Mouse (Mus musculus): ENCODE measurements around the gene Tle6. TPM values are rescaled to one million over a fixed set of nuclear protein-coding genes. Genes with fewer than 3 reads are reported as not detected.
"Not testable (repeated sequence)": the region's sequence is repeated elsewhere in the genome, so short reads cannot be mapped to it uniquely, and the experiment has no call there.

Tle6 gene
- 23.9 and 30.5 TPM in 2 replicates for polyA plus RNA-seq (2015; fragmentation: Nextera tagmentation; extraction: Ambion mirVana)

DNA sequence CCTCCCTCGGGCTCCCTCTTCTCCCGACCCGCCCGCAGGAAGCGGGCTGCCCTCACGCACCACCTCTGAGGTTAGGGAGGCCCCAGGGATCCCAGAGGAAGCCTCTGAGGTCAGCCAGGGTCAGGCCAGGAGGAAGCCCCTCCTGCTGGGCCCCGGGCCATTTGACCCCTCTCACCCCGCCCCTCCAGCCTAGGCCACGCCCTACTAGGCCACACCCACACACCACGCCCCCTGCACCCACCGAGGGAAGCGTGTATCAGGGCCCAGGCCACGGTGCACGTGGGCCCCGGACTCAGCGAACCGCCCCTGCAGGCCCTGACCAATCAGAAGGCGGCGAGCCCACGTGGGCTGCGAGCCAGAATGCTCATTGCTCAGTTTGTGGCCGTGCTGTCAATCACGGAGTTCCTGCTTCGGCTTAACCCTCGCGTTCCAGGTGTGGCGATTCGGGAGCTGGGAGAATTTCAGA, at the start of gene Tle6:
Gene Tle6, minus strand, starts transcription at position 336 of the 466 bp plus-strand sequence.
- Histone ChIP-seq H3K4me1 (replicated peaks) (peaks cover 58% of the 10 kb centered on the region), H3K36me3 (no peaks in the 10 kb centered on the region), H3K27me3 (no peaks in the 10 kb centered on the region), H3K4me2 (peak within 1 kb of the TSS; percentile 74), H3K9ac (peak within 1 kb of the TSS; percentile 33; the same call in 1 of the 2 replicates), H3K9me3 (replicated peaks) (no peaks in the 10 kb centered on the region), H3K27ac (peak within 1 kb of the TSS; percentile 76), H3K4me3 (peak within 1 kb of the TSS; percentile 45)
- under 1% methylated on average over 28 of the region's 28 CpGs for WGBS
- peak; percentile 85 for ATAC-seq (replicated peaks; ENCODE audit: insufficient number of reproducible peaks, insufficient read depth, low FRiP score, low read depth)

DNA sequence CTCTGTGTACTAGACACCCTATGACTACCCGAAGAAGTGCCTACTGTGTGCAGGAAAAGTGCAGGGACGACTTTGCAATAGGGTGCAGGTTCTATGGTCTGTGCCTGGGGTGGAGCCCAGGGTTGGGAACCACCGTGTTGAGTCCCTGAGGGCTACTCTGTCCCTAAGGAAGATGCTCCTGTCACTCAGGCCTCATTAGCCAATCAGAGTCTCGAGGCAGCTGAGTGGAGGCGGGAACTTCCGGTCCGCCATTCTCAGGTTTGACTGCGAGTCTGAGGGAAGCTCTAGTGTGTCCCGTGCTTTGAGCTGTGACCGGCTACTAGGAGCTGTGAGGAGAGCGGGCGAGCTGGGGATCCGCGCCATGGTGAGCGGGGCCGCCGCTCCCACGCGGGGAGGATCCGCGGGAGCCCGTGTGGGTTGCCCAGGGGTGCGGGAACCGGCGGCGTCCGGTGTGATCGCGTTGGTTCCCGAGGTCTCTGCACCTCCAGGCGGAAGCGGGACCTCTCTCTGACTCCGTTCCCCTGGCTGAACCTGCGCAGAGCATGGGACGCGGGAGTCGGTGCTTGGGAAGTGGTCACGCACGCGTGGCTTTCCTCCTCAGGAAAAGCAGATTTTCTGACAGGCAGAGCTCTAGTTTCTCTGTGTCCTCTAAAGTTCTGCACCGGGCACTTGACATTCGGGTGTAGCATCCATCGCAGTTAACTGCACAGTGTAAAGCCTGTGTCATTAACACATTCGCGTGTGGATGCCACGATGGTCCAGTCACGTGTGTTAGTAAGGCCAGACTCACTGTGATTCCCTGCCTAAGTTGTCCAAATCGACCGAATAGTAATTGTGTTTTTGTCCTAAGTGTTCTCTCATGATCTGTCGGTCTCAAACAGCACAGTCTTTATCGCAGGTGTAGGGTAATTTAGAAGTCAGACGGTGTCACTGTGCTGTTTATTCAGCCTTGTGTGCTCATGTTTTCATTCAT, 48.2 kb upstream of the Tle6 start, which contains the start of gene Gm10778:
Gene Gm10778, plus strand, starts transcription at position 257 of the 973 bp plus-strand sequence.
- H3K27me3 ChIP-seq; H3K36me3 ChIP-seq; H3K4me1 ChIP-seq (replicated peaks); H3K9me3 ChIP-seq (replicated peaks): not testable (repeated sequence)
- ATAC-seq (replicated peaks; ENCODE audit: insufficient number of reproducible peaks, insufficient read depth, low FRiP score, low read depth): peak; percentile 89
- Histone ChIP-seq H3K9ac (peak within 1 kb of the TSS; percentile 71), H3K27ac (peak within 1 kb of the TSS; percentile 86), H3K4me2 (peak within 1 kb of the TSS; percentile 70), H3K4me3 (peak within 1 kb of the TSS; percentile 61)
- 2% methylated on average over 34 of the region's 52 CpGs for WGBS

DNA sequence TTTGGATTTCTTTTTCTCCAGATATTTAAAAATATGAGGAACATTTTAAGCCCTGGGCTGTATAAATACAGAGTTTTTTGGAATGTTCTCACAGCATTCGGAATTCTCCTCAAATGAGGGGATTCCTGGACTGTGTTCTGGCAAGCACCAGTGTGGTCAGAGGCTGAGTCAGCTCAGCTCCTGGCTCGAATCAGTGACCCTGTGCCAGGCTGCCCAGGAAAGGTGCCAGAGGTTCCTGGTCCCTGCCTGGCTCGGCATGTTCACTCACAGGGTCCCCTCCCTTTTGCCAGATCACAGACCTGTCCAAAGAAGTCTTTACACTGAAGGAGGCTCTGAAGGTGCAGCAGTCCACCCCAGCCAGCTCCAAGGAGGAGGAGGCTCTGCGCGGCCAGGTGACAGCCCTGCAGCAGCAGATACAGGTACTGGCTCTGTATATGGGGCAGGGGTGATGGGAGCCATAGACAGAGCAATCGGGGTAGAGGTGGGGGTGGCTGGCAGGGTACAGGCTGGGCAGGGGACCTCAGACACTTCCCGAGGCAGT, 45.2 kb upstream of the Tle6 start:
- Histone ChIP-seq H3K36me3 (no peaks in the 10 kb centered on the region), H3K9me3 (replicated peaks) (no peaks in the 10 kb centered on the region), H3K9ac (no peak overlapping the region), H3K27ac (no peak overlapping the region), H3K27me3 (no peaks in the 10 kb centered on the region), H3K4me2 (no peak overlapping the region), H3K4me3 (no peak overlapping the region), H3K4me1 (replicated peaks) (peaks cover 31% of the 10 kb centered on the region)
- no peak for ATAC-seq (replicated peaks; ENCODE audit: insufficient number of reproducible peaks, insufficient read depth, low FRiP score, low read depth)
- 74% methylated on average over 7 of the region's 7 CpGs for WGBS

DNA sequence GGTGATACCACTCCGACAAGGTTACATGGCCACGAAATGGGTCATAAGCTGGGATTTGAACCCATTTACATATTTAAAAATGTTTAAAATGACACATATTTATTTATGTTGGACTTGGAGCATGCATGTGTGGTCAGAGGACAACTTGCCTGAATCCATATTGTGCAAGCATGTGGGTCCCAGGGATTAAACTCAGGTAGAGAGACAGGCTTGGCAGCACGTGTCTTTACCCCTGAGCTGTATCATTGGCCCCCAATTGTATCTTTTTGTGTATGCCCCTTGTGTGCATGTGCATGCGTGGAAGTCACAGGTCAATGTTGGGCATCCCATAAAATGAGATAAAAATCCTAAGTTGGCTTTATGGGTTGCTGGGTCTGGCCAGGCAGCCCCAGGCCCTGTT, 44.5 kb upstream of the Tle6 start:
- H3K4me2 ChIP-seq: no peak overlapping the region
- H3K36me3 ChIP-seq: no peaks in the 10 kb centered on the region
- no peak for ATAC-seq (replicated peaks; ENCODE audit: insufficient number of reproducible peaks, insufficient read depth, low FRiP score, low read depth)
- no peaks in the 10 kb centered on the region for H3K27me3 ChIP-seq
- H3K4me1 ChIP-seq (replicated peaks): peaks cover 34% of the 10 kb centered on the region
- no peak overlapping the region for H3K27ac ChIP-seq
- H3K4me3 ChIP-seq: no peak overlapping the region
- H3K9ac ChIP-seq: no peak overlapping the region
- 87% methylated on average over 4 of the region's 4 CpGs for WGBS
- H3K9me3 ChIP-seq (replicated peaks): no peaks in the 10 kb centered on the region

DNA sequence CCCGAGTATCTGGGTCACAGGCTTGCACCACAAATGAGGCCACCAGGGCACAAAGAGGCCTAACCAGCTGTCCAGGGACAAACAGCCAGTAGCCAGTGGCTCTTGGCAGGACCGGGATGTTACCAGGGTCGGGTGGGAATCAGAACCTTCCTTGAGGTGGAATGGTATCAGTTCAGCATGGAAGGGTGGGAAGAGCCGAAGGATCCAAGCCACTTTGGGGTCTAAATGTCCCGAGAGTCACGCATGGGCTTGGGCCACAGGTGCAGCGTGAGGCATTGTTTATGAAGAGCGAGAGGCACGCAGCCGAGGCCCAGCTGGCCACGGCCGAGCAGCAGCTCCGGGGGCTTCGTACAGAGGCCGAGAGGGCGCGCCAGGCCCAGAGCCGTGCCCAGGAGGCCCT, 43.8 kb upstream of the Tle6 start:
- no peak overlapping the region for H3K4me3 ChIP-seq
- H3K36me3 ChIP-seq: no peaks in the 10 kb centered on the region
- peaks cover 29% of the 10 kb centered on the region for H3K4me1 ChIP-seq (replicated peaks)
- no peak overlapping the region for H3K4me2 ChIP-seq
- no peak overlapping the region for H3K27ac ChIP-seq
- no peak for ATAC-seq (replicated peaks; ENCODE audit: insufficient number of reproducible peaks, insufficient read depth, low FRiP score, low read depth)
- H3K9me3 ChIP-seq (replicated peaks): no peaks in the 10 kb centered on the region
- WGBS: 89% methylated on average over 18 of the region's 18 CpGs
- H3K27me3 ChIP-seq: no peaks in the 10 kb centered on the region
- no peak overlapping the region for H3K9ac ChIP-seq

DNA sequence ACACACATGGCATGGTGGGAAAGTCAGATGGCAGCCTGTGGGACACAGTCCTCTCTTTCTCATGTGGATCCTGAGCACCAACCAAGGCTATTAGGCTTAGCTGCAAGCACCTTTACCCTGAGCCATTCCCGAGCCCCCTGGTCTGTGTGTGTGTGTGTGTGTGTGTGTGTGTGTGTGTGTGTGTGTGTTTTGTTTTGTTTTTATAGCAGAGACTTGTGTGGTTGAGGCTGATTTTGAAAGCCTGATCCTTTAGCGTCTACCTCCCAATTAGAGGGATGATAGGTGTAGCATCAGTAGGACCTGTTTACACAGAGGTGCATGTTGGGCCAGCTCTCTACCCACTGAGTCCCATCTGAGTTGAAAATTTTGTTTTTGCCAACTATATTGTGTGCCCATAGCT, 43.3 kb upstream of the Tle6 start:
- H3K4me3 ChIP-seq: peak overlapping the region; percentile 64
- H3K4me2 ChIP-seq: peak overlapping the region; percentile 85
- ATAC-seq (replicated peaks; ENCODE audit: insufficient number of reproducible peaks, insufficient read depth, low FRiP score, low read depth): no peak
- H3K36me3 ChIP-seq: no peaks in the 10 kb centered on the region
- H3K9ac ChIP-seq: peak overlapping the region; percentile 96; the same call in 1 of the 2 replicates
- no peaks in the 10 kb centered on the region for H3K27me3 ChIP-seq
- H3K27ac ChIP-seq: peak overlapping the region; percentile 94
- 54% methylated on average over 2 of the region's 2 CpGs for WGBS
- no peaks in the 10 kb centered on the region for H3K9me3 ChIP-seq (replicated peaks)
- H3K4me1 ChIP-seq (replicated peaks): peaks cover 31% of the 10 kb centered on the region

DNA sequence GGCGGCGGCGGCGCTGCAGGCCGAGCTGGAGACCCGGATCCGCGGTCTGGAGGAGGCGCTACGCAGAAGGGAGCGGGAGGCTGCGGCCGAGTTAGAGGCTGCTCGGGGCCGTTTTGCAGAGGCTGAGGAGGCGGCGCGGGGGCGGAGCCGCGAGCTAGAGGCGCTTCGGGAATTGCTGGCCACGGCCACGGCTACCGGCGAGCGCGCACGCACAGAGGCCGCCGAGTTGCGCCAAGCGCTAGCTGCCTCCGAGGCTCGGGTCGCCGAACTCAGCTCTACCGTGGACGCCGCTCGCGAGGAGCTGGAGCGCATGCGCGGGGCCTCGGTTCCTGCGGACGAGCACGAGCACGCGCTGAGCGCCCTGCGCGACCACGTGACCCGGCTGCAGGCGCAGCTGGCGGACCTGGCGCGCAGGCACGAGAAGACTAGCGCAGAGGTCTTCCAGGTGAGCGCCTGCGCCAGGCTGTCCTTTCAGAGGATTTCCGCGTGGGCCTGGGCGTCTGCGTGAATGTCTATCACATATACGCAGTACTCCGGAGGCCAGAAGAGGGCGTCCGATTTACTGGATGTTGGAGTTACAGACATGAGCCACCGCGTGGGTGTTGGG, 42.7 kb upstream of the Tle6 start:
- Histone ChIP-seq H3K4me3 (peak overlapping the region; percentile 64), H3K36me3 (no peaks in the 10 kb centered on the region), H3K4me1 (replicated peaks) (peaks cover 31% of the 10 kb centered on the region), H3K9ac (peak overlapping the region; percentile 96), H3K4me2 (peak overlapping the region; percentile 85), H3K27ac (peak overlapping the region; percentile 94), H3K9me3 (replicated peaks) (no peaks in the 10 kb centered on the region), H3K27me3 (no peaks in the 10 kb centered on the region)
- ATAC-seq (replicated peaks; ENCODE audit: insufficient number of reproducible peaks, insufficient read depth, low FRiP score, low read depth): peak; percentile 89
- WGBS: under 1% methylated on average over 56 of the region's 75 CpGs

DNA sequence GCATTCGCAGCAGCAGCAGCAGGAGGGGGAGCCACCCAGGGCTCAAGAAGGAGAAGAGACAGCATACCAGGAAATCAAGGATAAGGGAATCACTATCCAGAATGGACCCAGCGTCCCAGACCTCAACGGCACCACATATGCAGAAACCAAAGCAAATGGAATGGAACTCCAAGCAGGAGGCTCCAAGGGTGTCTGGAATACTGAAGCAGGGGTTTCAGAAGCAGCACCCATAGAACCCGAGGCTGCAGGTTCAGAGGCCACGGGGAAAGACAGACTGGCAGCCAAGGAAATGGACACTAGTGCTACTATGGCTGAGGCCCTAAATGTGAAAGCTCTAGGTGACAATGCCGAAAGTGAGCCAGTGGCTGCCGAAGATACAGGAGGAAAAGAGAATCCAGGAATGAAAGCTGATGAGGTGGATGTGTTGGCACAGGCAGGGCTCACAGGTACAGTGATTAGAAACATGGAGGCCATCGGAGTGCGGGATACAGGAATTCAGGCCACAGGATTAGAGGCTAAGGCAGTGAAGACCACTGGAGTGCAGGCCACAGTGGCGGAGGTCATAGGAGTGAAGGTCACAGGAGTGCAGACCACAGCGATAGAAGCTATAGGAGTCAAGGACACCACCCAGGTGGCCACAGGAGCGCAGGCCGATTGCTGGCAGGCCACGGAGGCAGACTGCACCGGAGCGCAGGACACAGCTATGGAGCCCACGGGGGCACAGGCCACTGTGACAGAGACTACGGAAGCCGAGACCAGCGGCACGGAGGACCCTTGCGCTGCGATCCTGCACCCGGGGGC, 42.0 kb upstream of the Tle6 start:
- no peak for ATAC-seq (replicated peaks; ENCODE audit: insufficient number of reproducible peaks, insufficient read depth, low FRiP score, low read depth)
- WGBS: 18% methylated on average over 24 of the region's 24 CpGs
- Histone ChIP-seq H3K27ac (peak overlapping the region; percentile 94), H3K4me1 (replicated peaks) (peaks cover 29% of the 10 kb centered on the region), H3K9ac (peak overlapping the region; percentile 96), H3K4me3 (peak overlapping the region; percentile 64), H3K27me3 (no peaks in the 10 kb centered on the region), H3K4me2 (peak overlapping the region; percentile 85), H3K36me3 (no peaks in the 10 kb centered on the region), H3K9me3 (replicated peaks) (no peaks in the 10 kb centered on the region)

DNA sequence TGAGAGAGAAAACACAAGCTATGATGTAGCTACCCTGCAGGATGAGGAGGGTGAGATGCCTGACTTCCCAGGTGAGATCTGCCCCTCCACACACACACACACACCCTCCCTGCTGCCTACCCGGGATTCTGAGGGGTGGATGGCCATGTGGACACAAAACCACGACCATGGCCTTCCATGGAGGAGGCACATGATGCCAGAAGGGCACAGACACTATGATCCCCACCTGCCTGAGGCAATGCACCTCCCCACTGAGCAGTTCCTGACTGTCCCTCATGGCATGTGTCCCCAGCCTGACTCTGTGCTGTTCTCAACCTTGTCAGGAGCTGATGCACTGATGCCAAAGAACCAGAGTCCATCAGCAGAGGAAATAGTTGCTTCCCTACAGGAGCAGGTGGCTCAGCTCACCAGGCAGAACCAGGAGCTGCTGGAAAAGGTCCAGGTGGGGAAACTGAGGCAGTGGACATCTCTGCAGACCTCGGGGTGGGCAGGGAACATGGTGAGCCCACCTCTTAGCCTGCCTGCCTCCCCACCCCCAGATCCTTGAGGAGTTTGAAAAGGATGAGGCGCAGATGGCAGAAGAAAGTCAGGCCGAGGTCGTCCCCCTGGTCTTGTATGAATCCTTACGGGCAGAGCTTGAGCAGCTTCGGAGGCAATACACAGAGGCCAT, 41.2 kb upstream of the Tle6 start:
- Histone ChIP-seq H3K4me2 (peak overlapping the region; percentile 85), H3K27ac (peak overlapping the region; percentile 94; the same call in 1 of the 2 replicates), H3K36me3 (no peaks in the 10 kb centered on the region), H3K9ac (peak overlapping the region; percentile 96), H3K9me3 (replicated peaks) (no peaks in the 10 kb centered on the region), H3K27me3 (no peaks in the 10 kb centered on the region), H3K4me3 (peak overlapping the region; percentile 64; the same call in 1 of the 2 replicates), H3K4me1 (replicated peaks) (peaks cover 29% of the 10 kb centered on the region)
- ATAC-seq (replicated peaks; ENCODE audit: insufficient number of reproducible peaks, insufficient read depth, low FRiP score, low read depth): no peak
- WGBS: 77% methylated on average over 8 of the region's 8 CpGs

DNA sequence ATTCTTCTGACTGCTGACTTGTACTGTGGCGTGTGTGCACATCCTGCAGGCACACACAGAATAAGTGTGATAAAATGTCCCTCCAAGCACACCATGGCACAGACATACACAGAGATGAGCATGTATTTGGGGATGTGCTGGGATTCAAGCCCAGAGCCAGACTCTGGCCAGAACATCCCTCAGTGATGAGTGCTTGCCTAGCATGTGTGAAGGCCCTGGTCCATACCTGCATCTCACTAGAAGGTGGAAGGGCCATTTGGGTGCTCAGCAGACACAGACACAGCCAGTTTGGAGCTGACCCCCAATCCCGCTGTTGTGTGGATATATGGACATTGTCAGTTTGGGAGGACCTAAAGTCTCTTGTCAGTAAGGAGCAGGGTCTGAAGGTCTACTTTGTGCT, 40.7 kb upstream of the Tle6 start:
- no peak for ATAC-seq (replicated peaks; ENCODE audit: insufficient number of reproducible peaks, insufficient read depth, low FRiP score, low read depth)
- Histone ChIP-seq H3K4me2 (peak overlapping the region; percentile 85; the same call in 1 of the 2 replicates), H3K27me3 (no peaks in the 10 kb centered on the region), H3K4me1 (replicated peaks) (peaks cover 29% of the 10 kb centered on the region), H3K4me3 (no peak overlapping the region), H3K9ac (peak overlapping the region; percentile 96; the same call in 1 of the 2 replicates), H3K36me3 (no peaks in the 10 kb centered on the region), H3K27ac (no peak overlapping the region), H3K9me3 (replicated peaks) (no peaks in the 10 kb centered on the region)
- WGBS: 93% methylated on average over 2 of the region's 2 CpGs

All from heart, embryonic 15.5 days (tissue).